Mouse (Mus musculus): Measurements from ENCODE around the gene Ing2. TPM values are rescaled to one million over a fixed set of nuclear protein-coding genes. Genes with fewer than 3 reads are reported as not detected.

The Ing2 gene
- polyA plus RNA-seq, 1 experiment from 2014 or later = 12.3 TPM

DNA sequence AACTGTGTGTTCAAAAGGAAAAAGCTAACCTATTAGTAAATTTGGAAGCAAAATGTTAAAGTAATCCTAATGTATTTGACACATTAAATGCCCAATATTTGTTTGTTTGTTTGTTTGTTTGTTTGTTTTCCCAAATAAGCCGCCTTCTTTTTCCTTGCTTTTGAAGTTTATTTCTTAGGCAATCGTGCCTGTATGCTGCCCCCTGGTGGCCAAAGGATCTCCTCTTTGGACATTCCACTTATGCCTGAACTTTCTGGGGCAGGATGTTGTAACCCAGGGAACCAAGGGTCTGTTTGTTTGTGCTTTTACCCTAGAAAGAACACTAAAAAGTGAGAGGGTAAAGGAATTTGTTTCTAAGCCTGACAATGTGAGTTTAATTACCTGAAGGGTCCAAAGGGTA, 17.8 kb upstream of the Ing2 start:
- H3K4me1 ChIP-seq = peaks cover 6% of the 10 kb centered on the region; the same call in 1 of the 2 replicates
- no peak overlapping the region for H3K4me2 ChIP-seq
- ATAC-seq (ENCODE audit: insufficient number of reproducible peaks, insufficient read depth, low FRiP score, low TSS enrichment, low read depth) = no peak
- H3K27me3 ChIP-seq = peaks cover 8% of the 10 kb centered on the region; the same call in 1 of the 2 replicates
- no peak overlapping the region for H3K9ac ChIP-seq
- H3K27ac ChIP-seq = no peak overlapping the region
- no peak overlapping the region for H3K4me3 ChIP-seq
- no peaks in the 10 kb centered on the region for H3K9me3 ChIP-seq
- WGBS = 18% methylated on average over 2 of the region's 2 CpGs
- no peaks in the 10 kb centered on the region for H3K36me3 ChIP-seq

GRCm38 (mm10) chr8:47691831-47692230, 16.5 kb upstream of the Ing2 start:
- peaks cover 6% of the 10 kb centered on the region; the same call in 1 of the 2 replicates for H3K4me1 ChIP-seq
- H3K4me3 ChIP-seq = no peak overlapping the region
- H3K27me3 ChIP-seq = peaks cover 8% of the 10 kb centered on the region; the same call in 1 of the 2 replicates
- no peaks in the 10 kb centered on the region for H3K9me3 ChIP-seq
- no peak overlapping the region for H3K27ac ChIP-seq
- H3K36me3 ChIP-seq = no peaks in the 10 kb centered on the region
- no peak overlapping the region for H3K9ac ChIP-seq
- ATAC-seq (ENCODE audit: insufficient number of reproducible peaks, insufficient read depth, low FRiP score, low TSS enrichment, low read depth) = no peak
- H3K4me2 ChIP-seq = no peak overlapping the region
- 76% methylated on average over 10 of the region's 10 CpGs for WGBS

DNA sequence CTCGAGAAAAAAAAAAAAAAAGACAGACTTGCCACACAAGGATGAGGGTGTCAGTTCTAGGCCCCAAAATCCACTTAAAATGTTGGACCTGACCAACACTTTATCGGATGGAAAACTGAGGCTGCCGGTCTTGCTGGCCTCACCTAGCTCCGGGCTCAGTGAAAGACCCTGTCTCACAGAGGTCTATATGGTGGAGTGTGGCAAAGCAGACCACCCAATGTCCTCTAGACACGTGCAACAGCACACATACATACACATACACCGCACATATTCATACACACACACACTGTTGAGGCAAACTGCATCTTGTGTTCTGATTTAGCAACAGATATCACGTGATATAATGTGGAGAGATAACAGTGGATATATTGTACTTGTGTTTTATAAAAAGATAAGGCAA, 15.9 kb upstream of the Ing2 start:
- H3K4me1 ChIP-seq = peaks cover 6% of the 10 kb centered on the region; the same call in 1 of the 2 replicates
- no peak overlapping the region for H3K27ac ChIP-seq
- 44% methylated on average over 7 of the region's 7 CpGs for WGBS
- H3K4me2 ChIP-seq = peak overlapping the region; percentile 61
- no peak for ATAC-seq (ENCODE audit: insufficient number of reproducible peaks, insufficient read depth, low FRiP score, low TSS enrichment, low read depth)
- no peak overlapping the region for H3K9ac ChIP-seq
- no peak overlapping the region for H3K4me3 ChIP-seq
- H3K9me3 ChIP-seq = no peaks in the 10 kb centered on the region
- H3K27me3 ChIP-seq = peaks cover 8% of the 10 kb centered on the region; the same call in 1 of the 2 replicates
- no peaks in the 10 kb centered on the region for H3K36me3 ChIP-seq

DNA sequence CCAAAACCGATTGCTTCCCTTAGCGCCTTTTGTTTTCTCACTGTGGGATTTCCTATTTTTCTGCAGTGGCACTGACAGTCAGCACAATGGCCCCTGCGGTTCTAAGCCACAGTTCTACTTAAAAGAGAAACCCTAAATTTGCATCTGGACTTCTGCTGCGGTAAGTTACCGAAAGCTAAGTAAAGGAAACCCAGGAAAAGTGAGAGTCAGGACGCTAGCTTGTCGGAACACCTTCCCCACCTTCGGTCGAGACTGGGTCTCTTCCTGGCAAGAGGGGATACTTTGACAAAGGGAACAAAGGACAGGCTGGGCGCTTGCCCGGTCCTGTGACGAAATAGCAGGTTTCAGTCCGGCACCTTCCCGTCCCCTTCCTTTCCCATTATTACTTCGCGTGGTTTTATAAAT, 15.3 kb upstream of the Ing2 start:
- 4% methylated on average over 16 of the region's 16 CpGs for WGBS
- peak overlapping the region; percentile 59 for H3K9ac ChIP-seq
- peak overlapping the region; percentile 61 for H3K4me2 ChIP-seq
- H3K4me1 ChIP-seq = peaks cover 6% of the 10 kb centered on the region; the same call in 1 of the 2 replicates
- no peaks in the 10 kb centered on the region for H3K36me3 ChIP-seq
- no peak overlapping the region for H3K27ac ChIP-seq
- H3K9me3 ChIP-seq = no peaks in the 10 kb centered on the region
- peak overlapping the region; percentile 31 for H3K4me3 ChIP-seq
- peaks cover 8% of the 10 kb centered on the region; the same call in 1 of the 2 replicates for H3K27me3 ChIP-seq
- no peak for ATAC-seq (ENCODE audit: insufficient number of reproducible peaks, insufficient read depth, low FRiP score, low TSS enrichment, low read depth)

GRCm38 (mm10) chr8:47689704-47690326, 14.5 kb upstream of the Ing2 start:
- H3K4me3 ChIP-seq = no peak overlapping the region
- peaks cover 8% of the 10 kb centered on the region; the same call in 1 of the 2 replicates for H3K27me3 ChIP-seq
- no peak overlapping the region for H3K4me2 ChIP-seq
- ATAC-seq (ENCODE audit: insufficient number of reproducible peaks, insufficient read depth, low FRiP score, low TSS enrichment, low read depth) = no peak
- no peaks in the 10 kb centered on the region for H3K9me3 ChIP-seq
- peaks cover 6% of the 10 kb centered on the region; the same call in 1 of the 2 replicates for H3K4me1 ChIP-seq
- WGBS = 56% methylated on average over 12 of the region's 12 CpGs
- H3K9ac ChIP-seq = no peak overlapping the region
- H3K27ac ChIP-seq = no peak overlapping the region
- no peaks in the 10 kb centered on the region for H3K36me3 ChIP-seq

DNA sequence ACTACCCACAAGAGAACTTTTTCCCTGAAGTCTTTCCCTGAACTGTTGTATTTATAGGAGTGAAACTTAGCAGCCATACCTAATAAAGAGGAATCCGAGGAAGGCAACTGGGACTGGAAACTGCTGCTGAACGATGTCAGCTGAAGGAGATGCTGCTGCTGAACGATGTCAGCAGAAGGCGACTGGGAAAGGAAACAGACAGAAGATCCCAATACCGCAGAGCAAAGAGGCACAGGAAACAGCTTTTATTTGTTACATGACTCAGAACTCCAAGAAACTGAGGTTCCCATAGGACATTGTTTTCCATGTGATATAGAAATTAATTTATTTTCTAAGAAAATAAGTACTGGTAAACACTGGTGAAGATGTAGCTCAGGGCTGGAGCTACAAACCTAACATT, 9.1 kb upstream of the Ing2 start:
- H3K9me3 ChIP-seq = no peaks in the 10 kb centered on the region
- 69% methylated on average over 5 of the region's 5 CpGs for WGBS
- no peak overlapping the region for H3K4me2 ChIP-seq
- H3K9ac ChIP-seq = no peak overlapping the region
- H3K4me3 ChIP-seq = no peak overlapping the region
- peaks cover 4% of the 10 kb centered on the region; the same call in 1 of the 2 replicates for H3K36me3 ChIP-seq
- no peak overlapping the region for H3K27ac ChIP-seq
- H3K4me1 ChIP-seq = no peaks in the 10 kb centered on the region
- no peaks in the 10 kb centered on the region for H3K27me3 ChIP-seq
- no peak for ATAC-seq (ENCODE audit: insufficient number of reproducible peaks, insufficient read depth, low FRiP score, low TSS enrichment, low read depth)

GRCm38 (mm10) chr8:47683994-47684393, 8.6 kb upstream of the Ing2 start:
- H3K36me3 ChIP-seq = peaks cover 4% of the 10 kb centered on the region; the same call in 1 of the 2 replicates
- no peaks in the 10 kb centered on the region for H3K4me1 ChIP-seq
- 82% methylated on average over 9 of the region's 9 CpGs for WGBS
- H3K27me3 ChIP-seq = no peaks in the 10 kb centered on the region
- no peak overlapping the region for H3K4me3 ChIP-seq
- ATAC-seq (ENCODE audit: insufficient number of reproducible peaks, insufficient read depth, low FRiP score, low TSS enrichment, low read depth) = no peak
- no peak overlapping the region for H3K9ac ChIP-seq
- no peaks in the 10 kb centered on the region for H3K9me3 ChIP-seq
- H3K4me2 ChIP-seq = no peak overlapping the region
- H3K27ac ChIP-seq = no peak overlapping the region

DNA sequence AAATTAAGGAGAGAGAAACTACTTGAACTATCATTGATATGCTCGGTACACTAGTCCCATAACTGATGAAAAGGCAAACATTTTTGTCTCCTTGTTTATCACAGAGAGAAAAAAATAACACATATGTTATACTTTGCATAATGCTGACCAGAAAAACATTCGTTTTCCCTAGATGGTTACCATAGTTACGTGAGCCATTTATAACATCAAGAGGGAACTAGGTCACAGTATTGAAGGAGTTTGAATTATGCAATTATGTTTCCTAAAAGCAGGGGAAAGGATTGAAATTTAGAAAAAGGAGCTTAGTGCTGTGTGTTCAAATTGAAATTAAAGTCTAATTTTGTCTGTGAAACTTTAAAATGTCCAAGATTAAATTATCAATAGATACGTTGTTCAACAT, 5.0 kb upstream of the Ing2 start:
- H3K36me3 ChIP-seq = peaks cover 6% of the 10 kb centered on the region; the same call in 1 of the 2 replicates
- H3K27me3 ChIP-seq = no peaks in the 10 kb centered on the region
- no peak overlapping the region for H3K27ac ChIP-seq
- no peaks in the 10 kb centered on the region for H3K9me3 ChIP-seq
- ATAC-seq (ENCODE audit: insufficient number of reproducible peaks, insufficient read depth, low FRiP score, low TSS enrichment, low read depth) = no peak
- H3K4me2 ChIP-seq = no peak overlapping the region
- H3K4me3 ChIP-seq = no peak overlapping the region
- H3K9ac ChIP-seq = no peak overlapping the region
- H3K4me1 ChIP-seq = peaks cover 6% of the 10 kb centered on the region
- WGBS = 81% methylated on average over 4 of the region's 4 CpGs

DNA sequence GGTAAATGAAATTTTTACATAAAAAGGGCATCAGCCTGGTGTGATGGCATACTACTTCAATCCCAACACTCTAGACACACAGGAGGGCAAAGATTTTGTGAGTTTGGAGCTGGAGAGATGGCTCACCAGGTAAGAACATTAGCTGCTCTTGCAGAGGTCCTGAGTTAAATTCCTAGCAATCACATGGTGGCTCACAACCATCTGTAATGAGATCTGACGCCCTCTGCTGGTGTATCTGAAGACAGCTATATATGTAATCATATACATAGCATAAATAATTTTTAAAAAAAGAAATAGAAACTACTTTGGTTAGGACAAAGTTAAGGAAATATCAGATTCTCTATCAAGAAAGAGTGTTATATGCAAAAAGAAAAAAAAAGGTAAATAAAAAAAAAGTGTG, 4.2 kb upstream of the Ing2 start:
- 75% methylated on average over 1 of the region's 1 CpGs for WGBS
- no peak overlapping the region for H3K4me2 ChIP-seq
- no peaks in the 10 kb centered on the region for H3K27me3 ChIP-seq
- H3K4me1 ChIP-seq = peaks cover 6% of the 10 kb centered on the region
- no peaks in the 10 kb centered on the region for H3K9me3 ChIP-seq
- ATAC-seq (ENCODE audit: insufficient number of reproducible peaks, insufficient read depth, low FRiP score, low TSS enrichment, low read depth) = no peak
- H3K4me3 ChIP-seq = no peak overlapping the region
- no peak overlapping the region for H3K9ac ChIP-seq
- H3K27ac ChIP-seq = no peak overlapping the region
- peaks cover 6% of the 10 kb centered on the region; the same call in 1 of the 2 replicates for H3K36me3 ChIP-seq

DNA sequence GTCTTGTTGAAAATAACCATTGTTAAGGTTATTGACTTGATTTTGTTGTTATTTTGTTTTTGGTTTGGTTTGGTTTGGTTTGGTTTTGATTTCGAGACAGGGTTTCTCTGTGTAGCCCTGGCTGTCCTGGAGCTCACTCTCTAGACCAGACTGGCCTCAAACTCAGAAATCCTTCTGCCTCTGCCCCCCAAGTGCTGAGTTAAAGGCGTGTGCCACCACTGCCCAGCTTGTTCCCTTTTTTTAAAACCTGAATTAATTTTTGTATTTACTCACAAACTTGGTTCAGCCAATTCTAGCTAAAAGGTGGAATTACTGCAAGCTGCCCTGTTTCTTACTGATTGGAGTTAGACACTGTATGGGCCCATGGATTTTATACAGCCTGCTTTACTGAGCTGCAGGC, 1.3 kb upstream of the Ing2 start:
- peak overlapping the region; percentile 72 for H3K4me2 ChIP-seq
- peak overlapping the region; percentile 95 for H3K4me3 ChIP-seq
- no peaks in the 10 kb centered on the region for H3K27me3 ChIP-seq
- no peak overlapping the region for H3K27ac ChIP-seq
- WGBS = 61% methylated on average over 2 of the region's 2 CpGs
- H3K4me1 ChIP-seq = peaks cover 6% of the 10 kb centered on the region
- H3K9me3 ChIP-seq = no peaks in the 10 kb centered on the region
- H3K36me3 ChIP-seq = peaks cover 3% of the 10 kb centered on the region; the same call in 1 of the 2 replicates
- no peak for ATAC-seq (ENCODE audit: insufficient number of reproducible peaks, insufficient read depth, low FRiP score, low TSS enrichment, low read depth)
- H3K9ac ChIP-seq = no peak overlapping the region

DNA sequence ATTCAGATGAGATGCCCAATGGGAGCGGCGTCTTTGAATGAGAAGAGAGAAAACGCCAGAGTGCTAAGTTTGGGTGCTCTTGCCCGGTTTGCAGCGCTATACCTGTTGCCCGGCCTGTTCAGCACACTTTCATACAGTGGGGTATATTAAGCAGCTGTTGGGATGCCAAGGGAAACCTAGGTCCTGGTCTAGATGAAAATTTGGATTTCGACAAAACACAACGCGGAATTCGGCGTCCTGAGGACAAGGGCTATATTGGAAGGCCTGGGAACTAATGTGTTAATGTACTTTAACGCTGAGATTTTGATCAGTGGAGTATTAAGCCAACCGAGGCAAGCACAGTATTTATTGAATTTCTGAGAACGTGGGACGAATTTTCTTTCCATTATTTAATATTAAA, 868 bp upstream of the Ing2 start:
- H3K4me3 ChIP-seq = peak overlapping the region; percentile 95
- under 1% methylated on average over 15 of the region's 15 CpGs for WGBS
- H3K27me3 ChIP-seq = no peaks in the 10 kb centered on the region
- H3K9ac ChIP-seq = peak overlapping the region; percentile 89
- ATAC-seq (ENCODE audit: insufficient number of reproducible peaks, insufficient read depth, low FRiP score, low TSS enrichment, low read depth) = no peak
- H3K27ac ChIP-seq = peak overlapping the region; percentile 96
- peak overlapping the region; percentile 72 for H3K4me2 ChIP-seq
- no peaks in the 10 kb centered on the region for H3K9me3 ChIP-seq
- H3K4me1 ChIP-seq = peaks cover 6% of the 10 kb centered on the region
- H3K36me3 ChIP-seq = peaks cover 3% of the 10 kb centered on the region; the same call in 1 of the 2 replicates

DNA sequence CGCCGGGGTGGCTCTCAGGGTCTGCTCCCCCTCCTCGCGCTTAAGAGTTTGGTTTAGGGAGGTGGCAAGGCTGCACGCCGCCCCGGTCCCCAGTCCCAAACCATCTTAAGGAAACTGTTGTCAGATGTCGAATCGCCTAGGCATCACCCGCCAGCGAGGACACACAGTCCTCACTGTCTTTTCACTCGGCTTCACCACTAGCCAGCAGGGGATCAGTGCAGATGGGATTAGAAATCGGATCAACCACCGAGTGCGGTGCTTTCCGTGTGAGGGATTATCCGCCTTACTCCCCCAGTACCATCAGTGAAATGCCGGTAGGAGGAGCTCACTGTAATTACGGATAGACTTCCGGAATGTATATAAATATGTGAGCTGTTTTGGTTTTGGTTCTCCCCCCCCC, 430 bp upstream of the Ing2 start:
- no peaks in the 10 kb centered on the region for H3K27me3 ChIP-seq
- whole genome bisulfite sequencing = 0% methylated on average over 20 of the region's 20 CpGs
- H3K4me1 ChIP-seq = peaks cover 6% of the 10 kb centered on the region

More for the DNA sequence above, 430 bp upstream of the Ing2 start:
- Histone ChIP-seq H3K9me3 (no peaks in the 10 kb centered on the region), H3K36me3 (peaks cover 3% of the 10 kb centered on the region; the same call in 1 of the 2 replicates), H3K4me2 (peak overlapping the region; percentile 72), H3K4me3 (peak overlapping the region; percentile 95), H3K27ac (peak overlapping the region; percentile 96), H3K9ac (peak overlapping the region; percentile 89)
- no peak for ATAC-seq (ENCODE audit: insufficient number of reproducible peaks, insufficient read depth, low FRiP score, low TSS enrichment, low read depth)
